Mouse (Mus musculus) mature B cell (primary cell): ENCODE results near the gene Prom2.

Source experiments
- in situ Hi-C: fragments of 300-500 bp; cut with MboI; formaldehyde crosslinking; loops from 2 replicates; pipeline ENCODE4 v1.14.3; 2019

Gene Prom2

DNA sequence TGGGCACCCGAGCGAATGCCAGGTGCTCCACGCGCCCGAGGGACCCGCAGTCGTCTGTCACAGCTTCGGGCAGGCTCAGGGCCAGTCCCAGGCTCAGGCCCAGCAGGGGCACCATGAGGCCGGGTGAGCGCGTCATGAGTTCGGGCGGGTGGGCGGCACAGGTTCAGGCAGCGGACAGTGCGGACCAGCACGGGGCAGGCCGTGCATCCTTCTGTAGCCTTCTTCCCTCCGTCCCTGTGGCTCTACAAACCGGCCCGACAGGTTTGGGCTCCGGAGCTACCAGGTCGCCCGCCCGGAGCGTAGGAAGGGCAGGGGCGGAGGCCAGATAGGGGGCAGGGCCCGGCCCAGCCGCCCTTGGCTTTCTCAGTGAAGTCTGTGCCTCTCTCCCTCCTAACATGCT lies at the start of gene Prom2:
Gene Prom2 (minus strand): TSS at position 283 of the 400 bp plus-strand sequence.
- in situ Hi-C loops = no loop called here

DNA sequence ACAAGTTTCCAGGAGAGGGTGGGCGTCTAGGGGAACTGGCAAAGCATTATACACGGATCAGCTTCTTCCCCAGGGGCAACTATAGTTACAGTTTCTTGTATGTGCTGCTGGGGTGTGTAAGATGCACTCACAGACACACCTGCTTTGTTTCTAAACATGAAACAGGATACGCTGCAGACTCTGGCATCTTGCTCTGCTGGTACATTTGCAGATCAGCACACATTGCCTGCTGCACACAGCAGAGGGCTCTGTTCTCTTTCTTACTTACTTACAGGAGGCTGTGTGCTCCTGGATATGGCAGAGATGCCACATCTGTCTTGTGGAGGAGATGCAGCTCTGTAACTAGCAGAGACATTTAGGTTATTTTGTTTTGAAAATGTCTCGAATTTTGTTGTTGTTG lies 49.6 kb upstream of the Prom2 start:
- in situ Hi-C loops = no loop called here

DNA sequence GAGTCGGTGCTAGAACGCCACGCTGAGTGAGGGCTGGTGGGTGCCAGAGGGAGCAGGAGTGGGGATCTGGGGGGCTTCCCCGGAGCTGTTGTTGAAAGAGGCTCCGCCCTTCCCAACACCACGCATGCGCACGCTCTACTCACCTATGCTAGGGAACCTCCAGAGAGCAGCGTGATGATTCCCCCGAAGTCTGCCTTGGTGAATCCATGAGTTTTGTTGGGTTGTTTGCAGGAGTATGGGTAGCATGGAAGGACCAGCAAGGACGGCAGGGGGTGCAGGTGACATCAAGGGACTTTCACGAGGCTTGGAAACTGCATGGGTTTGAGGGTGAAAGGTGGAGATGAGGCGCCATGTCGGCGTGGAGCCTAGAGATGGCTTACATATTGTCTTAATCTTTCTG lies 48.9 kb upstream of the Prom2 start:
- in situ Hi-C loops = no loop called here

DNA sequence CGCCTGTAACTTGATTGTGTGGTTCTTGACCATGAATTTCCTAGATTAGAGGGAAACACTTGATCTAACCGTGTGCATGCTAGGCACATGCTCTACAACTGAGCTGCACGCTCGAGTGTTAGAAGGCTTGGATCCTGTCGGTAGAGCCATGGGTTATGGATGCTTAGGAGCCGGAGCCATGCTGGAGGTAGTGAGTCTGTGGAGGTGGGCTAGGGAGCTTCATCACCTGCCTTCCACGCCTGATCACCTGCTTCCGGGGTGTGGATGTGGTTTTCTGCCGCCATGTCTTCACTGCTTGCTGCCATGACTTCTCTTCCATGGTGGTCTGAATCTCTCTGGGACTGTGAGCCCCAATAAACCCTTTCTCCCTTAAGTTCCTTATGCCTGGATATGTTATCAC lies 47.6 kb upstream of the Prom2 start:
- in situ Hi-C loops = no loop called here

DNA sequence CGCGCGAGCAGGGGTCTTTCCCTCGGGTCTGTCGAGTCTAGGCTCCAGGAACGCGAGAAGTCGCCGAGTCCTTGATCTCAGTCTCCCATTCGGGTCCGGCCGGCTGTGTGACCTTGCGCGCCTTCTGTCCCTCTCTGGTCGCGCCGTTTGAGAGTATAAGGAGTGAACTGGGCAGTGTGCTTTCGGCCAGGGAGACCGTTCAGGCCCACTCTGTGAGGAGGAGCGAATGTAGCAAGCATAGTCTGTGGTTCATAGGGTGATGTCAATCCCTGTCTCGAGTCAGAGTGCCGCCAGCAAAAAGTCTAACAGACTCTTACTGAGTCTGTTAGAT lies 46.2 kb upstream of the Prom2 start:
- in situ Hi-C loops = no loop called here

DNA sequence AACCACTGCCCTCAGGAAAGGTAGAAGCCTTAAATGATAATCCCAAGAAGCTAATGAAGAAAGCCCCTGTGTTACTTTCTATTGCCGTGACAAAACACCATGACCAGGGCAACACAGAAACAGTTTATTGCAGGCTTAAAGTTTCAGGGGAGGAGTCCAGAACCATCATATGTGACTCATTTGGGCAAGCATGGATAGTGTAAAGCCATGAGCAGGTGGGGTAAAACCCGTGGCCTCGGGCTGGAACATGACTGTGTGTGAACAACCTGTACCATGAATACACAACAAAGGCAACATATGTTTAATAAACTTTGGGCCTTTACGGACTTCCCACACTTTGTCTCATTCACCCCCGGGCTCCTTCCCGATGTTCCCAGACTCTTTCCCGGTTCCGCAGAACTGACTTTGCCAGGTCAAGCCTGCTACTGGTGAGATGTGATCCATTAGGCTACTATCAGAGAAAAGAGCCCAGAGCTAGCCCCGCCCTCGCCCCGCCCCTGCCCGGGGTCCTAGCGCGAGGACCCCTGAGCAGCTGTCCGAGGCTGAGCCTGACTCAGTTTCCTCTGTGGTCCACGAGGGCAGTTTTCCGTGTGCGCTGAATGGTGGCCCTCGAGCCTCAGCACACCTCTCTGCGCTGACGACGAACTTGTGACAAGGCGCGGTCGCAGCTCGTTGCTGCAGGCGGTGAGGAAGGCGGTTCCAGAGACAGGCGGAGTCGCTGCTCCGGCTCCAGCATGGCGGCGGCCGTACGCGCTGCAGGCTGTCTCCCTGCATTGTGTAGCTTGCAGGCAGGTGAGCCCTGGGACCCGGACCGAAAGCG lies 45.6 kb upstream of the Prom2 start, which contains the start of the genes Zfp661 and Mrps5:
Gene Zfp661 (minus strand): TSS at position 401 of the 820 bp plus-strand sequence.
Gene Mrps5 (plus strand): TSS at position 529 of the 820 bp plus-strand sequence.
- in situ Hi-C loops = no loop called here

DNA sequence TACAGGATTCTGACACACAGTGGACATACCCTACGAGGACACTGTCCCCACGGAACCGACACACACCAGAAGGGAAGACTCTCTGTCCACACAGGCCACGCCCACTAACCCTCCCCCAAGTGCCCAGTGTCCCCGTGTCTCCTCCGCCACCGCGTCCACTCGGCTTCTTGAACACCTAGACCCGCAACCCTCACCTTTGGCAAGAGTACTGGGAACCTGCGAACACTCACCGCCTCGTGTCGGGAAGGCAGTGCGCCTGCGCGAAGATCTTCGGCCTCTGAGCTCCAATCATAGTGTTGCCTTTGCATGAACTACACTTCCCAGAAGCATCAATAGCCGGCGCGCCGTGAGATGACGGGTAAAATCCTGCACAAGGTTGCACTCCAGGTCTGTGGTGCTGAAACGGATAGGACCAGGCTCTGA lies 43.2 kb upstream of the Prom2 start:
- in situ Hi-C loops = no loop called here

DNA sequence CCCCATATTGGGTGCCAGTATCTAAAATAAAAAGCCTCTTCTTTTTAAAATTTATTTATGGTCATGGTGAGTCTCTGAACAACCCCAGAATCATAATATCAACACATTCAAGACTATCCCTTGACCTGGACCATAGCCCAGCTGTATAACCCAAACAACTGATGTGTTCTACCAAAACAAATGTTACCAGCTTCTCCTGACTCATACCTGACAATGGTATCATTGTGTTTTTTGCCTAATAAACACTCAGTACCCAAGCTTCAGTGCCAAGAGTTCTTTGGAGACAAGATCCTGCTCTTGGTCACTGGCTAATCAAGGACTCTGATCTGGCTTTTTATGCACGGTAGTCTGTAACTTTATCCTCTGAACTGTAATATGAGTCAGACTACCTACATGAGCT lies 32.1 kb upstream of the Prom2 start:
- in situ Hi-C loops = no loop called here

DNA sequence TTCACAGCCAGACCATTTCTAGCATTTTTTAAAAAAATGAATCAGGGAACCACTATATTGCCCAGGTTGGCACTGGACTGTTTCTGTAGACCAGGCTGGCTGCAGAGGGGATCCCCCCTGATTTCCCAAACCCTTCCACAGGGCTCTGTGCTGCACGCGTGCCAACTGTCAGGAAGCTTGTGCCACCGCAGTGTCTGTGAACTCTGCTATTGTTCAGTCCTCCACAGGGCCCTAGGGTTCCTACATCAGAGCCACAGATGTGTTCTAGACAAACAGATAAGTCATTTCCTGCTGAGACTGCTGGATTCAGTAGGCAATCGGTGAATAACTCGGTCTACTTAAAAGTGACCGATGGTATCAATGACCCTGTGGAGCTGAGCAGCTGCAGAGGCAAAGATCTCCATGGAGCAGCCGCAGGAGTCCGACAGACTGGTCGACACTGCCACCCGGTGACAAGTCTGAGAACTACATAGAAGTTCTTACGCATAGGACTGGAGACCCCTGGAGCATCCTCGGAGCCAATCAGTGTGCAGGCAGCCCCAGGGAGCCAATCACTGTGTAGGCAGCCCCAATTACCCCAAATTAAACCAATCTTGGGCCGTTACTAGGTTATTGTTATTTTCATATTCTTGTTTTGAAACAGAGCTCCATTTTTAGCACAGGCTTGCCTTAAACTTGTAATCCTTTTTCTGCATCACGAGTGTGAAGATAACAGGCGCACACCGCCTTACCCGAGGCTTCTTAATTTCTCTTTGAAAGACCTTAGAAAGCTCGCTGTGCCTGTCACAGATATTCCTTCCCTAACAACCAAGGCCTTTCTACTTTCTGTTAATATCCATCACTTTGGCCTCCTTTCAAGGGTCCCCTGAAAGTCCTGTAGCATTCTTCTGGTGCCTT lies 18.1 kb upstream of the Prom2 start:
- in situ Hi-C loops = no loop called here

DNA sequence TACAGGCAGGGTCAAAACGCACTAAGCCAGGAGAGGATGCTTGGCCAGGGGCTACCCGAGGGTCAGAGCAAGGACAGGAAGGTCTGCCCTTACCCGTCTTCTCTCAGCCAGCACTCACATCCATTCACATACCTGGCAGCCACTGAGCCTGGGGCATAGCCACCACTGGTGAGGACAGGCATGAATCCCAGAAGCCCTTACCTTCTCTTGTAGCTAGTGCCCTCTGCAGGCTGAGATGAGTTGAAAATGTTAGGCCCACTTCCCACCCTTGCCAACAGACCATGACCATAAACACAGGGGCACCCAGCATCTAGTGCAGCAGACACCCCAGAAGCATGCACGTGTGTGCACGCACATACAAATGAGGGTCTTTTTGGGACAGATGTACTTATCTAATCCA lies 9.8 kb upstream of the Prom2 start:
- in situ Hi-C loops = no loop called here

DNA sequence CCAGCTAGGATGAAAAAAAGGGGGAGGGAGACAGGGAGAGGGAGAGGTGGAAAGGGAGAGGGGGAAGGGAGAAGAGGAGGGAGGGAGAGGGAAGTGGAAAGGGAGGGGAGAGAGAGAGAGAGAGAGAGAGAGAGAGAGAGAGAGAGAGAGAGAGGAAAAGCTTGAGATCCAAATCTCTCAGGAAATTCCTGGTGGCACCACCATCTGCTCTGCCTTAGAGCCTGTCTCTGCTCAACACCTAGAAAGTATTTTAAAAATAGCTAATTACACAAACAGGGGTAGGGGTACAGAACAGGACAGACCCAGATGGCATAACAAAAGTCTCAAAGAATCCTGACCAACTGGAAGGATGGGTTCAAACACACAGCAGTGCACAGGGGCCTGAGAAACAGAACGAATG lies 9.2 kb upstream of the Prom2 start:
- in situ Hi-C loops = no loop called here

DNA sequence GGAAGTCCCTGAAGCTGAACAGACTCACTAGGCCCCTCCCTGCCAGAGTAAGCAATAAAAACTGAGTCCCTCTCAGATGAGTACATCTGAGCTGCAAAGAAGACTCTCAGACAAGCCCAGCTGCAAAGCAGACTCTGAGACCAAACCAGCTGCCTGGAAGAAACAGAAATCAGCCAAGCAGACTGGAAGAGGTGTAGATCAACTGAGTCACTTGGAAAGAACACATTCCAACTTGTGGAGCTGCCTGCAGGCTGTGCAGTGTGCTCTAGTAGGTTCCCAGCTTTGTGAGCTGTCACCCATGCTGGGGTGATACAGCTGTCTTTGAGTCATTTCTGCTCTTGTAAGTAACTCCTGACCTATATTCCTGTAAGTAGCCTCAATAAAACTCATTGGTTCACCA lies 8.4 kb upstream of the Prom2 start:
- in situ Hi-C loops = no loop called here

DNA sequence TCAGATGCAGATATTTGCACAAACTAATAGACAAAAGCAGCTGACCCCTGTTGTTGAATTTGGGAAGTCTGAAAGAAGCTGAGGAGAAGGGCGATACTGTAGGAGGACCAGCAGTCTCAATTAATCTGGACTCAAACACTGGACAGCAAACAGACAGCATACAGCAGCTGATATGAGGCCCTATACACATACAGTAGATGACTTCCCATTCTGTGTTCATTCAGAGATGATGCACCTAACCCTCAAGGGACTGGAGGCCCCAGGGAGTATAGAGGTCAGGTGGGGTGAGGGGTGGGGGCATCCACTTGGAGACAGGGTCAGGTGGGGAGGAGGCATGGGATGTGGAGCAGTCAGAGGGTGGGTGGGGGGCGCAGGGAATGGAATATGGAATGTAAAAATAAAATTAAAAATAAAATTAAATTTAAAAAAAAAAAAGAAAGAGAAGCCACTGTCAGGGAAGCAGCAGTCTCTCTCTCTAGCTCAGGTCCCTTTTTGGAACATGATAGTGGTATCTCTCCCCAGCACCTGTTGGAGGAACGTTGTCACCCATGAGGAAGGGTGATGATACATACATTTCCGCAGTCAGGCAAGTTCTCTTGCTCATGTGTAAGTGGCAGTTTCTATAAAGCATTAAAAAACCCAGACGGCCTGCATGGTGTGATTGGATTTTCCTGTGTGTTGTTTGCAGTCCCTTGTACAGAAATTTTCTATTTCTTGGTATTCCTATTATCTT lies 7.2 kb upstream of the Prom2 start:
- in situ Hi-C loops = no loop called here

DNA sequence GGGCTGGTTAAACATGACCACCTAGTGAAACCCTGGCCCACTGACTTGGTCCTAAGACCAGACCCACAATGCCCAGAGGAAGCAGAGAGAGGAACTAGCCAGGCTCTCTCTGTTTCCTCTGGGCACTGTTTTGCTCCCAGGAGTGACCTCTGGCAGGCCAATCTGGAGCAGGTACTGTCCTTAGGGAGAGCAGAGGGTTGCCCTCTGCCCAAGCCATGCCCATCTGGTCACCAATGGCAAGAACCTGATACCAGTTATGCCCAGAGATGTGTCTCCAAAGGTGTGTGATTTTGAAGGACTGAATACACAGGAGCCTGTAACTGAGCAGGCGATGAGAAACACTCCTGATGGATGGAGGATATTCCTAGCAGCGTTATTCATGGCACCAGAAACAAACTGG lies 430 bp upstream of the Prom2 start:
- in situ Hi-C loops = no loop called here

DNA sequence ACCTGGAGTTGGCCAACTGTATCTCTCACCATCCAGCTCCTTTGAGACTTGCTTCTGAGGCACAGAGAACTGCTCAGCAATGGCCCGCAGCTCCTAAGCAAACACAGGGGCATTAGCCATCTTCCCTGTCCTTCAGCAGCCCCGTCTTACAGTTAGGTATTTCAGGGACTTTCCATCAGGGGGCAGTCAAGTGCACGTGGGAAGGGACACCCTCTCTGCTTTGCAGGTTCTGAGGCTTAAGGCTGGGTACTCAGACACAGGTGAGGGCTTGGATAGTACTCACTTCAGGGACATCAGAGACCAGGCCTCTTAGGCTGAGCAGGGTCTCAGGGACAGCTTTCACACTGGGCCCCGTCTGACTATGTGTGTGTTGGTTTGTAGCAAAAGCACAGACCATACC lies 1.8 kb downstream of the Prom2 start:
- in situ Hi-C loops = no loop called here

DNA sequence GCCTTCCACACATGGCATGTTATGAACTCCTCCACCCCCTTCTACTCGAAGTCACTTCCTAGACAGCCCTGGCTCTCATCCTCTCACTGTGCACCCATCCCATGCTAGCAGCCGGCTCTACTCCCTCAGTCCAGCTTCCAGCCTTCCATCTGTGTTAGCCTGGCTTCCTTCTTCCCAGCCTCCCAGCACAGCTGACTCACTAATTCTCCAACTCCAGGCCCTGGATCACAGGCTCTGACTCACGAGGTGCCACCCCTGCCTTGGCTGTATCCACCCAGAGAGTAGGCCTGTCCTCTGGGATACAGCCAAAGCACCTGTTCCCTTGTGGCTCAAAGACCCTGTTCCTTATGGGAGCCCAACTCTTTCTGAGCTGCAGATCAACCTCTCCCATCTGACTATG lies 3.7 kb downstream of the Prom2 start:
- in situ Hi-C loops = no loop called here

DNA sequence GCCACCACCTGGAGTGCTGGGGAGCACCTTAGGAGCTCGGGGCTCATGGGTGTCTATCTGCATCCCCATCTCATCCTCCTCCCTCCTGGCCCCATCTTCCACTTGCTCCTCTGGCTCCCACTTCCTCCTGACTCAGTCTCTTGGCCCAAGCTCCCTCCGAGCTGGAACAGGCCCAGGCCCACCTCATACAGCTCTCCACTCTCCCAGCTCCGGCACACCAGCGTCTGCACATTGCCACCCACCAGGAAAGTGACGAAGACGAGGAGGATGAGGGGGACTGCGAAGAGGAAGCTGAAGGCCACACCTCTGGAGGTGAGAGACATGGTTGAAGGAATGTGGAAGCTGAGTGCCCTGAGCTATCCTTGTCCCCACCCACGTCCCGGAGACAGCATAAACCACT lies 5.9 kb downstream of the Prom2 start:
- in situ Hi-C loops = no loop called here

DNA sequence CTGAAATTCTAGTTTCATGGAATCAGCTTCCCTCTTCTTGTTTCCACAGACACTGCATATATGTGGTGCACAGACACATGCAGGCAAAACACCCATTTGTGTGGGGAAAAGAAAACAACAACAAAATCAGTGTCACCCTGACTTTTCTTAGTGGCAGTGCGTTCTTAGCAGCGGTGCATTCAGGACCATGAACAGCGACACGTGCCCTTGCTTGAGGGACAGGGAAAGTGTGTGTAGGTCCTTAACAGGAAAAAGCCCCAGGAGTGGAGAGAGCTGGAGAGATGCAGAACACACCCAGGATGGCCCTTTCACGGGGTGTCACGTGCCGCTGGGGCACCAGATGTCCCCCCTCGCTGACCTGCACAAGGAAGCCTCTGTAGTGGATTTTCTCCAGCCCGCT lies 8.9 kb downstream of the Prom2 start:
- in situ Hi-C loops = no loop called here

DNA sequence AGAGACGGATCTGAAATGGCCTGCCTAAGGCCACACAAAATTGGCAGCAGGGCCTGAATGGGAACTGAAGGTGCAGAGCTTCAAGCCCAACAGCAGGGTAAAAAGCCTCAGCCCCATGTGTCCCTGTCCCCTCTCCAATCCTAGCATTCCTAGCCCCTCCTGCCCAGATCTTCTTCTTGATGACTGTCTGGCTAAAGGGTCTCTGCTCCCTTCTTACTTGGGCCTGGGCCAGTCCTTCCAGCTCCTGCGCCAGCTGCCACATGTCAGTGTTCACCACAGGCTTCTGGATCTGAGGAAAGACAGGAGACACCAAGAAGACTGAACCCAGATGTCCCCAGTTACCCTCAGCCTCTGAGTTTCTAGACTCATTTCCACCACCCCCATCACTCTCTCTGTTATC lies 9.7 kb downstream of the Prom2 start:
- in situ Hi-C loops = no loop called here

DNA sequence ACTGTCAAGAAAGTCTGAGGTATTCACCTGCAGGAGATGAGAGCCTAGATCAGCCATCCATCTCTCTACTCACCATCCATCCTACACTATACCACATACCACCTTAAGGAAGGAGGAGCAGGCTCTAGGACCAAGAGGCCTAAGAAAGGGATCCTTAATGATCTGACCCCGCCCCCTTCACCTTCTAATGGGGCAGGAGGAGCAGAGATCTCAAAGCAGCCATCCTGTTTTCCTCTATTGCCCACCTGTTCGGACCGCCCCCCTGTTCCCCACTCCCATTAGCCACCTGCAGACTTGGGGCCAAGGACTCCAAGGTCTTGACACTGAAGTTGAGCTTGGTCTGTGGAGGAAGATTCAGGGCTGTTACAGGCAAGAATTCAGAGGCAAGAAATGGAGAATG lies 10.8 kb downstream of the Prom2 start:
- in situ Hi-C loops = no loop called here

DNA sequence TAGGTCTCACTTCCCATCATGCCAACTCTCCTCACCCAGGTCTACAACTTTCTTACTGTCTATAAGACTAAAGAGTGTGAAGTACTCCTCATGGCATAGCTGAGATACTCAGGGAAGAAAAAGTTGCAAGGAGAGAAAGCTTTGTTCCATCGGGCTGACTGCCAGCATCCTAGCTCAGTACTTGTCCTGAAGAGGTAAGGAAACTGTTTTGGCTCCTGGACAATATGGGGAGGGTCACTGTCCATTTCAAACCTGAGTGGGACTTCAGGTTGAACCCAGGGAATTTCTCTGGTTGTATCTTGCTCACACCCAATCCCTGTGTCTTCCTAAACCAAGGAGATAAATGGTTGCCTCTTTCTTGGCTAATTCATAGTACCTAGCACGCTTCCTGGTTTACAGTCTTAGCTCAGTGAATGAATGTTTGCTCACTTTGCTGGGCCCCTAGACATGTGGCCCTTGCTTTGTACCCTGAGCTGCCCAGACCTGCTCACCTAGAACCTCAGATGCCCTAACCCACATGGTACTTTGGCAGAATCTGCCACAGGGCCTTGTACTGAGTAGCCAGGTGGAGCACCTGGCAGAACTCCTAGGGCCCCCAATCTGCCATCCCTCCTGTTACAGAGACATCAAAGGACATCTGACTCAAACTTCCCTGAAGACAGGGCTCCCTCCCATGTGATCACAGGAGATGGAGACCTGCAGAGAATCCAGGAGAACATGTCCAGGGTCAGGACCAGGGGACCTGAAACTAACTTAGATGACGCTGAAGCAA lies 16.1 kb downstream of the Prom2 start:
- in situ Hi-C loops = no loop called here
